Mouse (Mus musculus): ENCODE measurements at regions not wholly inside any gene's neighbourhood (a gene's known extent, or its start where the extent isn't known, plus 50 kb on each side); places are given as distances from the start of the nearest gene placed in this dataset.

GRCm38 (mm10) chr12:105929456-105929921, 80.5 kb upstream of the Vrk1 start:
- TF ChIP-seq POLR2A (IDR thresholded peaks at IDR 0.05; ENCODE audit: extremely low read depth, insufficient read depth, low read length) (no peak), CTCF (IDR thresholded peaks at IDR 0.05; ENCODE audit: low read depth, low read length) (no peak)
